Mouse (Mus musculus) lung, postnatal 0 days (tissue): Measurements from ENCODE around the gene Tango6.

Experiments
- CTCF ChIP-seq: IDR thresholded peaks from 2 replicates; pipeline ENCODE4 v1.5.1; 2016; ENCODE audit warnings: antibody characterized with exemption, mild to moderate bottlenecking
- EP300 ChIP-seq: IDR thresholded peaks from 2 replicates; pipeline ENCODE4 v1.6.1; 2016; ENCODE audit warnings: antibody characterized with exemption, mild to moderate bottlenecking, control low read depth

DNA sequence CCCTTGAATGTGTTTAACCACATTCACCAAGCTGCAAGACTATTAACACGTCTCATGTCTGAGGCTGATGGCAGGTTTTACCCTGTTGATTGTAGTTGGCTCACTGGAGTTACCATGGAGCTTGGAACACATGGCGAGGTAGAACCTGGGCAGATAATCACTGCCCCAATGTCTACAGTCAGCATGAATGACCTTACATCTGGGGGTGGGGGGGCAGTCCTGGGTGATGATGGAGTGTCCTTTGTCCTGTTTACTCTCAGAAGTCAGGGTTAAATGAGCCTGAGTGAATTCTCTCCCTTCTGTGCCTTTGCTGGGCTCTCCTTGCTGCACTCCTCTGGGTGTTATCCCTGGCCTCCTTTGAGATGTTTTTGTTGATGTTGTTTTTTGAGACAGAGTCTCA lies 40.7 kb upstream of the Tango6 start:
- no peak for TF ChIP-seq EP300
- no peak for TF ChIP-seq CTCF
